Mouse (Mus musculus) liver (tissue): ENCODE data around the gene OR5BS1P.
"Not testable (repeated sequence)": the region's sequence is repeated elsewhere in the genome, so short reads cannot be mapped to it uniquely, and the experiment has no call there.

Source experiments
- DNase-seq: peaks from one replicate; pipeline ENCODE4 v3.0.0-alpha.2; 2020; ENCODE audit warnings: mixed read lengths

OR5BS1P gene

DNA sequence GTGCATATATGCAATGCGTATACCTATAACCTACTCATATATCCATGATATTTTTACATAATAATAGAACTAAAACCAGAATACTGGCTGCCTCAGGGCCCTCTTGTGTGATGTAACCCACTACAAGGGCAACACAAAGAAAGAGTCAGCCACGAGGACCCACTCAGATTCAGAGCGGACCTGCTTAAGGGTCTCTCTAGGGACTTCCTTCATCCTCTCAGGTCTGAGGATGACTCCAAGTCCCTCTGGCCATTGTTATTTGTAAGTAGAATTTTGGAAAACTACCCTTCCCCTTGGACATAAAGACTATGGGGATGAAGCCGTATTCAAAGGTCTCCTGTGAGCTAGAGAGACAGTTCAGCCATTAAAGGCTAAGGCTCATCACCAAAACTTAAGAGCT is at the start of gene OR5BS1P:
Gene OR5BS1P, plus strand, starts transcription at position 301 of the 400 bp plus-strand sequence.
- no peak for DNase-seq

DNA sequence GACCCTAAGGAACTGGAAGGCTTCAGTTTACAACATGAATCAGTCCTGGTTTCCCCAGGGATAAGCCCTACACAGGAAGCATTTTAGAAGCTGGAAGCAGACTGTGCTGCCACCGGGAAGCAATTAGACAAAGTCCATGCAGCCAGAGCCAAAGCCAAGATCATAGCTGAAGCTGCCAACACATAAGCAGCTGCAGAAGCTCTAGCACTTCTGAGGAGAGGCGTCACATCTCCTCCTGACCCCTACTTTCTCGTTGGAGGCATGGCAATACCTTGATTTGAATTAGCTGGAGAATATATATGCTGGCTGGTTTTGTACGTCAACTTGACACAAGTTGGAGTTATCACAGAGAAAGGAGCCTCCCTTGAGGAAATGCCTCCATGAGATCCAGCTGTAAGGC is 48.8 kb upstream of the OR5BS1P start:
- no peak for DNase-seq

DNA sequence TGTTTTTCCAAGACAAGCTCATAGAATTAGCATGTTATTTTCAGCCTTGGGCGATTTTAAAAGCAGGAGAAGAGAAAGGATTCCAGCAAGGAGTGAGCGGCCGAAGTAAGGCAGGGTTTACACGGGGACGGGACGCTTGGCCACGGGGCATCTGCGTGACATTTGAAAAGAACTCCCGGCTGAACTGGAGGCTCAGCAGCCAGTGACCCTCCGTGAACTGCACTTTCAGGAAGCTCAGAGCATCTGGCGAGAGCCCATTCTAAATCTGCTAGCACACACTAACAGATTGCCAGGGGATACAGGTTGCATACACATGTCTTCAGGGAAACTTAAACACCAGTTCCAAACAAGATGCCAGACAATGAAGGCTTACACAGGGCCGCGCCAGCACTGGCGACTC is 45.4 kb upstream of the OR5BS1P start:
- no peak for DNase-seq

DNA sequence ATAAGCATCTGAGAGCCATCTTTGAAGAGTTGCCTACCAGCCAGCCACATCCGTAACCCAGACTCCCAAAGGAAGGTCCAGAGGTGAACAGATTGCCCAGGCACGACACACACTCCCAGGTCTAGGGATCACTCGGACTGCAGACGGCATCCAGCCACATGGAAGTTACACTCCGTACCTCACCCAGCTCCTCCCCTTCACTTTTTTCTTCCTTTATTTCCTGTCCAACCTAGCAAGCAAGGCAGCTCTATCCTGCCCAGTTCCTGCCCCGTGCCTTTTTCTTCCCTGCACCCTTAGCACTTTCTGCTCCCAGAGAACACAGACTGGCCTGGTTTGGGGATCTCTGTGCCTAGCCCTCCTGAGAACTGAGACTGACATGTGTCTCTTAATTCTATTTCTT is 44.9 kb upstream of the OR5BS1P start:
- DNase-seq: no peak

DNA sequence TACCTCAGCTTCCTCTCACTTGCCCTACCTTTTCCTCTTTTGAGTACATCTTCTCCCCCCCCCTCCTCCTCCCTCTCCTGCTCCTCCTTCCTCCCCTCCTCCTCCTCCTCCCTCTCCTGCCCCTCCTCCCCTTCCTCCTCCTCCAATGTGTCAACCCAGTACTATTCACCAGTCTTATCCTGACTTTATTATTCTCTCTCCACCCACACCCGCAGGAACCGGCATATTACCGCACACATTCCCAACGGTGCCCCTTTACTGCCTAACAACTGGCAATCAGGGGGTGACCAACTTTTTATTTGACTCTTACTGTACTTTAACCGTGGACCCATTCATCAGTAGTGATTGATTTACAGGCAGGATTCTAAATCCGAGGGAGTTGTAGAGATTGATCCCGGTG is 44.5 kb upstream of the OR5BS1P start:
- no peak for DNase-seq

DNA sequence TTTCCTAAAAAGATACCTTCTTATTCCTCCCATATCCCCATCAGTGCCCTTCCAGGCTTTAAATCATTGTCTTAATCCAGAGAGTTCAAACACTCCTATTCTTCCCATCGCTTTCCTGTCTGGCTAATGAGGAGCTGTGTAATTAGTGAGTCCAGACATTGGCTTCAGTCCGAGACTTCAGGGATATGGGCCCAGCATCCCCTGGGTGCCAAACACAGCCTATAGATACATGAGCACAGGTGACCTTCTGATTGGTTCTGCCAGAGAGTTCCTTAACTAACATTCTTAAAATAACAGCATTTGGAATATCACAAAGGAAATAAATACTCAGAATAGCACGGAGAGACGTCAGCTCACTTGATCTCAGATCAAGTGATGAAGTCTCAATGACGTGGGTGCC is 38.8 kb upstream of the OR5BS1P start, which contains the start of gene Olfr282:
Gene Olfr282, plus strand, starts transcription at position 301 of the 400 bp plus-strand sequence.
- DNase-seq: not testable (repeated sequence)

DNA sequence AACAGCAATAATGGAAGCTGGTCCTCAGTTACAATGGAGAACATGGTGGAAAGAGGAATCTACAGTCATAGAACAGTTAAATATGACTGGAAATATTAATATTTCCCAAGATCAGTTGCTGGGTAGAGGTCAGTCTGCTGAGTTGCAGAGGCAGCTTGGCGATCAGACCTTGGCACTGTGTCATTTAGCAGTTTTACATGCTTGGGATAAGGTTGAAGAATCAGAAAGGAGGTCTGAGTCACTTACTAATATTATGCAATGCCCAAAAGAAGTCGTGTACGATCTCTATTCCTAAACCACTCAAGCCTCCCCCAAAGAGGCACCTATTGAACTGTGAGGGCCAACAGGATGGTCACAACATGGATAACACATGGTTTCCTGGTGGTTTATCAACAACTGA is 25.1 kb upstream of the OR5BS1P start:
- no peak for DNase-seq

DNA sequence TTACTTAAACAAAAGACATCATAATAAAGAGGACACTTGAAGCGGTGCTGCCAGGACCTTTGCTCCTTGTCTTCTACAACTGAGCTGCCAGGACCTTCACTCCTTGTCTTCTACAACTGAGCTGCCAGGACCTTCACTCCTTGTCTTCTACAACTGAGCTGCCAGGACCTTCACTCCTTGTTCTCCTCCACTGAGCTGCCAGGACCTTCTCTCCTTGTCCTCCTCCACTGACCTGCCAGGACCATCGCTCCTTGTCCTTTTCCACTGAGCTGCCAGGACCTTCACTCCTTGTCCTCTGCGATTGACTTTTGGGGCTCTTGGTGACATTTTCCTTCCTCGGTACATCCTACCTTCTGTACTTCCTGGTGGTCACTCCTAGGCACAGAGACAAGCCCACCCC is 21.2 kb upstream of the OR5BS1P start:
- no peak for DNase-seq

DNA sequence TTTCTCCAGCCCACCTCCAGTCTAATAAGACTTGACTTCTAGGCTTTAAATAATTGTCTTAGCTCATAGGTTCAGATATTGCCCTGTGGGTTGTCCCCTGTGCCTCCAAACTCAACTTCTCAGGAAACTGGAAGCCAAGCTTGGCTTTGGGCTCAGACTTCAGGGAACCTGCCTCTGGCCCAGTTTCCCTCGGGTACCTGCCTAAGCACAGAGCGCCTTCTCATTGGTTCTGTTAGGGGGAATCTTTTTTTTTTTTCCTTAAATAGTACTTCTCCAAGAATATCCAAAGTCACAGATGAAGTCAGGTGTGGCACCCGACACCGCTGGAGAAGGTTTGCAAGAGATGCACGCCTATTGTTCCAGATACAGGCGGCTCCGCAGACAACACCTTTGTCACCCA is 17.4 kb upstream of the OR5BS1P start, which contains the start of gene Olfr281:
Gene Olfr281, plus strand, starts transcription at position 301 of the 400 bp plus-strand sequence.
- no peak for DNase-seq

DNA sequence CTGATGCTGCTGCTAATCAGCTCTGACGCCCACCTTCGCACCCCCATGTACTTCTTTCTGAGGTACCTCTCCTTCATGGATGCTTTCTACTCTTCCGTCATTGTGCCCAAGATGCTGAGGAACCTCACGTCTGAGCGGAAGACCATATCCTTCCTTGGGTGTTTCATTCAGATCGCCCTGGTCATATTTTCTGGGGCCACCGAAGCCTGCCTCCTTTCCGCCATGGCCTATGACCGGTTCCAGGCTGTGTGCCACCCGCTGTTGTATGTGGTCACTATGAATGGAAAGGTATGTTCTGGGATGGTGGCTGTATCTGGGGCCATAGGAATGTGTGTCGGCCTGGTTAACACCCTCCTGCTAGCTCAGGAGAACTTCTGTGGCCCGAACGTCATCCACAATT is 1.8 kb downstream of the OR5BS1P start:
- no peak for DNase-seq

DNA sequence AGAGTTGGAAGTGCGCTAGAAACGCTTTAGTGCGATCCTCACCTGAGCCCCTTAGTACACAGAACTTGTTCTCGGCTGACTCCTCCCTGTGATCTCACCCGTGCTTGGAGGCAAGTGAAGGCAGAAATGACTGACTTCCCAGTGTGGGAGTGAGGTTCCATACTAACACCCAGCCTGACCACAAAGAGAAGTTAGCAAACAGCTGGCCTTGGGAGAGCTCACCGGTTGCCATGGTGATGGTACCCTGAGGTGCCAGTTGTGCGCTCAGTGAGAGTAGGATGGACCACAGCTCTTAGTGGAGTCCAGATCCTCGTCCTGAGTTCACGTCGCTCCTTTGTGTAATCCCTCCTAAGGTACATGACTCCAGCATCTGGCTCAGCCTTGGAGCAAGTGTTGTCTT is 5.3 kb downstream of the OR5BS1P start:
- no peak for DNase-seq

DNA sequence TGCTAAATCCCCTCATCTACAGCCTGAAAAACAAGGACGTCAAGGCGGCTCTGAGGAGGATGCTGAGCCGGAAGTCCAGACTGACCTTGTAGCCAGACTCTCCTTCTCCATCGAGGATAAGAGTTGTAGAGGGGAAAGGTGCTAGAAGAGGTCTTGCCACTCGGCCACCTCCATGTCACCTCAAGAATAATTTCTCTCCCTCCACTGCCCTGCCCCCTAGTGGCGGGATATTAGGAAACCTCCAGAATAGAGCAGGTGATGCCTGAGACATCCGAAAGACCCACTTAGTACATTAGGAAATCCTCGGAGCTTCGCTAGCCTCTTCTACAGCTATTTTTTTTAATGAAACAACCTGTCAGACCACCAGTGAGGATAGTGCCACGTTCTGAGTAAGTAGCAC is 5.7 kb downstream of the OR5BS1P start:
- peak; percentile 38 for DNase-seq

DNA sequence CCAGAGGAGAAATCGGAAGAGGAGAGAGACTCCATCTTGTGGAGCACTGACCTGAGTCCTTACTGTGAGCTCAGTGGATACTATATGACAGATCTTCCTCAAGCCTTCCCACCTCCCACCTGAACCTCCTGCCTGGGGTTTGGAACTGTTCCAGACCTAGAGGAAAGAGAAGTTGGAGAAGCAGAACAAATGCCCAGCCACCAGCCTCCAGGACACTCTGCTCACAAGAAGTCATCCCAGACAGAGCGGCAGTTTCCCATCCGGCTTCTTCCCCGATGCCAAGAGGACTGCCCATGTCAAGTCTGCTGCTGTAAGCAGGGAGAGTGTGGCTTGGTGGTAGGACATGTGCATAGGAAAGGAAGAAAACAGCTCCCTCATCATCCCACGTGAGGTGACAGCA is 6.6 kb downstream of the OR5BS1P start:
- no peak for DNase-seq

DNA sequence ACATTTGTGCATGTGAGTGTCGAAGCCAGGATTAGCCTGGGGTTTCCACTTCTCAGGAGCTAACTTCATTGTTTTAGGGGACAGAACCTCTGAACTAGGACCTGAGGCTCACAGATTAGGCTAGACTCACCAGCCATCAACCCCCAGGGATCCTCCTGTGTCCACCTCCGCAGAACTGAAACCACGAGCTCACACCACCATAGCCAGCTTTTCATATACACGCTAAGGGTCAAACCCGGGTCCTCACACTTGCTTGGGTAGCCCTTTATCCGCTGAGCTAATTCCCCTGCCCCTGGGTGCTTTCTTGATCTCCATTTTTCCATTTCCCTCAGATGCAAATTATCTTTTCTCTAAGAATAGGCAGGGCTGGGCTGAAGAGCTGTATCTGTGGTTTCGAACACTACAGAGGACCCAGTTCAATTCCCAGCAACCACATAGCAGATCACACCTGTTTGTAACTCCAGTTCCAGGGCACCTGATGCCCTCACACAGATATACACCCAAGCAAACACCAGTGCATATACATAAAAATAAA is 9.9 kb downstream of the OR5BS1P start:
- no peak for DNase-seq

DNA sequence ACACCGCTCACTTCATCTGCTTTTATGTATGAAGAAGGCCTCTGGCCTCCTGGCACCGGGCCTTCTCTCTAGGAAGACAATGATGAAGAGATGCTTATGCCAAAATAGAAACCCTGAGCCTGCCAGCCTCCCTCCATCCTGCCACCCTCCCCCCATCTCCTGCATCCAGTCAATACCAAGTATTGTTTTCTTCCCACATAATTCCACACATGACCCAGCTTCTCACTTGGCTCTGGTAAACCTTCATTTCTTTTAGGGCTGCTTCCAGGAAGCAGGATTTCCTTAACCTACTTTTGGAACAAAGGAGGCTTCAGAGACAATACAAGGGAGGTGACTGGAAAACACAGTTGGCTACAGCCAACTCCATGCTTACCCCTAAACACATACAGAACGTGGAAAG is 13.0 kb downstream of the OR5BS1P start, which contains the start of gene Lalba:
Gene Lalba, minus strand, starts transcription at position 21 of the 400 bp plus-strand sequence.
- no peak for DNase-seq

DNA sequence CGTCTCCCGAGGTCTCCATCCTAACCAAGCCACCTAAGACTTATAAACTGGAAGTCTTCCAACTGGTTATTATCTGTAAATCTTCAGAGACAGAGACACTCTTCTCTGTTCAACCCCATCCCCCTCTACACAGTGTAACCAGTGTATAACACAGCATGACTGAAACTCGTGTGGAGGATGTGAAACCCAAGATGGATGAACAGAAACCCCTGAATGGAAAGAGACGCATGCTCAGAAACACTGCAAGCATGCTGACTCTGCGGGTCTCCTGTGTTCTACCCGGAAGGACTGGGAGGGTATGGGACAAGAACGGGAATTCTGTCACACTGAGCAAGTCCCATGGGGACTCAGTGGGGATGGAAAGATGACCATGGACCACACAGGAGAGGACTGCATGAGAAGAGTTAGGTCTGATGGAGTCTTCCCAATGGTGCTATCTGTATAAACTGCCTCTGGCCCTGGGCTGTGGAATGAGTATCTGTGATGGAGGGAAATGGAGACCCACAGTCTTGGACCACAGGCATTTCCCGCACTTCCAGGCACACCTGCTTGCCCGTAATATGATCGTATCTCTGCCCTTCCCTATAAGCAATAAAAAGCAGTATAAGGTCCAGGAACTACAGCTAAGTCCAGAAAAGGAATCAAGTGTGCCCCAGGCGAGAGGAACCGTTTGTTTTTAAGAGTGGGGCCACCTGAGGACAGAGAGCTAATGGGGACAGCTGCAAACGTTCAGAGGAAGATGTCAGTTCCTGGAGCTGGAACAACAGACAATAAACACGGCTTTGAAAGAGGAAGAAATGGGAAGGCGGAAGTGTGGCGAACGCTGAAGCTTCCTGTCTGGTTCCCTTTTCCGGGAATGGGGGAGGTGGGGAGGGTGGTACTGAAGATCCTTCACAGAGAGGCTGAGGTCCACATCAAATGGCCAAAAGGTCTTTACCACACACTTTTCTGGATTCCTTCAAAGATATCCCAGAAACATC is 14.5 kb downstream of the OR5BS1P start:
- DNase-seq: no peak

DNA sequence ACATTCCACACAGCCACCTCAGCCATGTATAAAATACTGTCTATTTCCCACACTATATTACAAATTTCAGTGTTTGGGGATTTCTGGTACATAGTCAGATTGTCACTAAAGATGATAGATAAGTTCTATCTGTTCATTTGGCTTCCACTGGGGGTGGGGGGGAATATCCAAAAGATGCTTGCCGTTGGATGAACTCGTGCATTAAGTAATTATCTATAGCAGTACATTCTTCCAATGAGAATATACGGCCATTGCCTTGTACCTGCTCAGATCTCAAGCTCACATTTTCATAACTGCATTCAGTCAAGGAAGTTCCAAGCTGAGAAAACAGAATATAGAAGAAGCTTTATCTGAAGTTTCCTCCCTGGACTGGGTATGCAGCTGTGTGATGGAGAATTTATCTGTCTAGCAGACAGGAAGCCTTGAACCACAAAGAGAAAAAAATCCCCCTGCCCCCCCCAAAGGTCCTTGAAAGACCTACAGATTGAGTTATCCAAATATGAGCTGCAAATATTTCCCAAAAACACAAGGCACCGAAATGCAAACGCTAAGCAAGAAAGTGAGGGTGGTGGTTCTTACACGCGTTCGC is 16.8 kb downstream of the OR5BS1P start:
- DNase-seq: no peak

DNA sequence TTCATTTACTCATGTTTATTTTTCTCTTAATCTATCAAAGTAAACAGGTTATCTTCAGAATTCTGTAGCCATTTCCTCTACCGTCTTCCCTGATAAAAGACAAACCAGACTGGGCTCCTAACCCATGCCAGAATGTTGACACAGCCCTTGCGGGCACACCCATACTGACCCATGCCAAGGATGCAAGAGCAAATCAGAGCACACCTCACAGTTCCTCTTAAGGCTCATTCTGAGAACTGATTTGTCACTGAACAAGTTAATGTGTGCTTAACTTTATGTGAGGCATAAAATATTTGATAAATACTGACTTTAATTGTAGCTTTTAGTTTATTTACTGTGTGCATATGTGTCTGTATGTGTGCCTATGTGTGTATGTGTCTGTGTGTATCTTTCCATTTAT is 21.6 kb downstream of the OR5BS1P start:
- no peak for DNase-seq

DNA sequence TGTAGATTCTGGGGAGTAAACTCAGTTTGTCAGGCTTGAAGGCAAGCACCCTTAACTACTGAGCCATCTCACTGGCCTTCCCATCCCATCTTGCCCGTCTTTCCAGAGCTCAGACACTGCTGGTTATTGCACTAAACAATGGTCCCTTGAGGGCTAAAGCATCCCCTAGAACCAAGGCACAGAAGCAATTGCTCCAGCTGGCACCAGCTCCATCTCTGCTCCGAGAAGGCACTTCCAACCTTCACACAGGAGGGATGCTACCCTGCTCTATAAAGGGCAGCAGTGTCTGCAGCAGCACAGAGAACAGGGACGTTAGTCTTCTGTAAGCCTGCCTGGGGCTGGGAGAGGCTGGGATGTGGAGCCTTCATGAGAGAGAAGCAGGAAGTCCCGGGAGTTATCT is 22.4 kb downstream of the OR5BS1P start, which contains the start of gene Olfr279:
Gene Olfr279, plus strand, starts transcription at position 301 of the 400 bp plus-strand sequence.
- no peak for DNase-seq

DNA sequence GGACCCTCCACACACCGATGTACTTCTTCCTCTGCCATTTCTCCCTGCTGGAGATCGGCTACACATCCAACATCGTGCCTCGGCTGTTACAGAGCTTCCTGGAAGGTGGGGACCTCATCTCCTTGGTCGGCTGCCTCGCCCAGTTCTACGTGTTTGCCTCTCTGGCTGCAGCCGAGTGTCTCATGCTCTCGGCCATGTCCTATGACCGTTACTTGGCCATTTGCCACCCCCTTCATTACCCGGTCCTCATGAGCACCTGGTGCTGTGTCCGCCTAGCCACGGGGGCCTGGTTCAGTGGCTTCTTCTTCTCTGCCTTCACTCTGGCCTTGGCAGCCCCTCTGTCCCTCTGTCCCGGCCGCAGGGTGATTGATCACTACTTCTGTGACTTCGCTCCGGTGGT is 27.9 kb downstream of the OR5BS1P start:
- DNase-seq: no peak

DNA sequence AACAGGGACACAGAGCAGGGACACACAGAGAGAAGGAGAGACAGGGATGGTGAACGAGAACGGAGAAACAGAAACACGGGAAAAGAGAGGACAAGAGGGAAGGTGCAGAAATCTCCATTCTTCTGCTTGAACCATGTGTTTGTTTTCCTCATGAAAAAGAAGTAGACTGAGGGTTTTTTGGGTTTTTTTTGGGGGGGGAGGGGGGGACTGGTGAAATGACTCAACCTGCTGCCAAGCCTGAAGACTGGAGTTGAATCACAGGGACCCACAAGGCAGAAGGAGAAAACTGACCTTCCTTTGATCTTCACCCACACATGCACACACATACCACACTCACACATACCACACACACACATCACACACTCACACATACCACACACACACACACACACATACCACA is 33.6 kb downstream of the OR5BS1P start:
- no peak for DNase-seq

DNA sequence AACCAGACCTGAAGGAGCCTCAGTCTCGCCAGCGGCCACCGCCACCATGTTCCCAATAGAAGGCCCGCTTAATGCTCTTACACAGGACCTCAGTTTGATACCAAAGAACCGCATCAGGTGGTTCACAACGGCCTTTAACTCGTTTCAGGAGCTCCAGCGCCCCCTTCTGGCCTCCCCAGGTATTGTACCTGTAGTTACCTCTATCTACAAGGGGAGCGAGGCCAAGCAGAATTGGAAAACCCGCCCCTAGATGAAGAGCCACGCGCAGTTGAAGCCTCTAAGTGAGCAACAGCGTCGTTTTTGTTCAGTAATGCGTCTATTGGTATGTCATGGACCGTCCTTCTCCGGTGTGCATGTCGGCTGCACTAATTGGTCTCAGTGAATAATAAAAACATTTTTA is 34.8 kb downstream of the OR5BS1P start:
- DNase-seq: peak; percentile 83

DNA sequence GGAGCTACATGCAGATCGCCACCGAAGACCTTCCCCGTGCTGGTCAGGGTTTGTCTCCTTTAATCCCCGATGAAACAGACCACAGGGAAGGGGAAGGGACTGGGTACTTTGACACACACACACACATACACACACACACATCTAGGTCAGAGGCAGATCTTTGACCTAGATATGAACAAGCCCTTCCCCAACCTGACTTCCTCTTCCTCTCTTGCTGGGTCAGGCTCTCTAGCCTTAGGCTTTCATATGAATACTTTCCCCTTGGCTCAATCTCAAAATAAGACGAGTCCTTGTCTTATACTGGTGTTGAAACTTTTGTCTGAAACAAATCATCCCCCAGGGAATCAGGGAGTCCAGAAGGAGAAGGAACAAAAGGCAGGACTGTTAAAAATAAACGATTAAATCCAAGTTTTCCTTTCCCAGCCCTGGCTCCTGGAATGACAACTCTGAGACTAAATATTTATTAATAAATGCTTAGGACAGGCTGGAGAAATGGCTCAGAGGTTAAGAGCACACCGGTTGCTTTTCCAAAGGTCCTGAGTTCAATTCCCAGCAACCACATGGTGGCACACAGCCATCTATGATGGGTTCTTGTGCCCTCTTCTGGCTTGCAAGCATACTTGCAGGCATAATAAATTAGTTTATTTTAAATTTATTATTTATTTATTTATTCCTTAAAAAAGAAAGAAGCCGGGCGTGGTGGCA is 36.7 kb downstream of the OR5BS1P start:
- DNase-seq: no peak
